Mouse (Mus musculus): ENCODE results near the gene Ank2. TPM values are rescaled to one million over a fixed set of nuclear protein-coding genes. Genes with fewer than 3 reads are reported as not detected.
"Not testable (repeated sequence)": the region's sequence is repeated elsewhere in the genome, so short reads cannot be mapped to it uniquely, and the experiment has no call there.

Ank2 gene
- total and polyA plus RNA-seq, 3 experiments: 18.9 to 95.5 (median 57.8) TPM

- Histone ChIP-seq H3K4me1 (ENCODE audit: insufficient read depth, low read depth, low read length) (peaks cover 10% of the 10 kb centered on the region; the same call in 1 of the 2 replicates), H3K9me3 (replicated peaks) (peaks cover 5% of the 10 kb centered on the region; the same call in 1 of the 2 replicates), H3K4me3 (ENCODE audit: low read depth, low read length) (no peak overlapping the region), H3K27me3 (ENCODE audit: insufficient read depth, low read length) (no peaks in the 10 kb centered on the region), H3K36me3 (replicated peaks) (peaks cover 52% of the 10 kb centered on the region)
- DNase-seq (ENCODE audit: low spot score) (no peak), ATAC-seq (ENCODE audit: extremely low read depth, insufficient number of reproducible peaks, low FRiP score, poor library complexity, severe bottlenecking) (no peak)
- TF ChIP-seq GATA1 (IDR thresholded peaks at IDR 0.05; ENCODE audit: borderline replicate concordance, low read length): no peak
- no peak for TF ChIP-seq TAL1 (conservative IDR thresholded peaks at IDR 0.05; ENCODE audit: low read depth, low read length)
- no peak for TF ChIP-seq CTCF (IDR thresholded peaks at IDR 0.05; ENCODE audit: low read depth, low read length)
- TF ChIP-seq GATA2 (IDR thresholded peaks at IDR 0.05; ENCODE audit: borderline replicate concordance, low read depth, low read length): no peak
- TF ChIP-seq POLR2AphosphoS5 (IDR thresholded peaks at IDR 0.05; ENCODE audit: insufficient replicate concordance, low read depth, low read length): no peak
These were observed 98.2 kb downstream of the Ank2 start for GRCm38 (mm10) chr3:127400976-127401375.

- ATAC-seq (ENCODE audit: extremely low read depth, insufficient number of reproducible peaks, low FRiP score, poor library complexity, severe bottlenecking); DNase-seq (ENCODE audit: low spot score); H3K4me1 ChIP-seq (ENCODE audit: insufficient read depth, low read depth, low read length); H3K4me3 ChIP-seq (ENCODE audit: low read depth, low read length); H3K27me3 ChIP-seq (ENCODE audit: insufficient read depth, low read length); H3K9me3 ChIP-seq (replicated peaks): not testable (repeated sequence)
- H3K36me3 ChIP-seq (replicated peaks): peaks cover 52% of the 10 kb centered on the region
These were observed 98.7 kb downstream of the Ank2 start for GRCm38 (mm10) chr3:127400468-127400867.

GRCm38 (mm10) chr3:127397774-127398173, 101.4 kb downstream of the Ank2 start:
- 0 out of 2 replicates have a peak, but pooled peaks cover 3% of the 10 kb centered on the region for H3K4me1 ChIP-seq (ENCODE audit: insufficient read depth, low read depth, low read length)
- no peaks in the 10 kb centered on the region for H3K27me3 ChIP-seq (ENCODE audit: insufficient read depth, low read length)
- no peak overlapping the region for H3K4me3 ChIP-seq (ENCODE audit: low read depth, low read length)
- peaks cover 5% of the 10 kb centered on the region; the same call in 1 of the 2 replicates for H3K9me3 ChIP-seq (replicated peaks)
- DNase-seq (ENCODE audit: low spot score): no peak
- H3K36me3 ChIP-seq (replicated peaks): peaks cover 60% of the 10 kb centered on the region
- TF ChIP-seq CTCF (IDR thresholded peaks at IDR 0.05; ENCODE audit: low read depth, low read length) (no peak), GATA1 (IDR thresholded peaks at IDR 0.05; ENCODE audit: borderline replicate concordance, low read length) (no peak), TAL1 (conservative IDR thresholded peaks at IDR 0.05; ENCODE audit: low read depth, low read length) (no peak), GATA2 (IDR thresholded peaks at IDR 0.05; ENCODE audit: borderline replicate concordance, low read depth, low read length) (no peak), POLR2AphosphoS5 (IDR thresholded peaks at IDR 0.05; ENCODE audit: insufficient replicate concordance, low read depth, low read length) (no peak)
- no peak for ATAC-seq (ENCODE audit: extremely low read depth, insufficient number of reproducible peaks, low FRiP score, poor library complexity, severe bottlenecking)

GRCm38 (mm10) chr3:127395202-127395601, 103.9 kb downstream of the Ank2 start:
- H3K9me3 ChIP-seq (replicated peaks): peaks cover 5% of the 10 kb centered on the region; the same call in 1 of the 2 replicates
- TF ChIP-seq TAL1 (conservative IDR thresholded peaks at IDR 0.05; ENCODE audit: low read depth, low read length): no peak
- TF ChIP-seq GATA1 (IDR thresholded peaks at IDR 0.05; ENCODE audit: borderline replicate concordance, low read length): no peak
- no peak for TF ChIP-seq GATA2 (IDR thresholded peaks at IDR 0.05; ENCODE audit: borderline replicate concordance, low read depth, low read length)
- no peak for TF ChIP-seq CTCF (IDR thresholded peaks at IDR 0.05; ENCODE audit: low read depth, low read length)
- no peak for TF ChIP-seq POLR2AphosphoS5 (IDR thresholded peaks at IDR 0.05; ENCODE audit: insufficient replicate concordance, low read depth, low read length)
- ATAC-seq (ENCODE audit: extremely low read depth, insufficient number of reproducible peaks, low FRiP score, poor library complexity, severe bottlenecking): no peak
- peaks cover 45% of the 10 kb centered on the region for H3K36me3 ChIP-seq (replicated peaks)
- H3K4me1 ChIP-seq (ENCODE audit: insufficient read depth, low read depth, low read length): 0 out of 2 replicates have a peak, but pooled peaks cover 3% of the 10 kb centered on the region
- no peak overlapping the region for H3K4me3 ChIP-seq (ENCODE audit: low read depth, low read length)
- H3K27me3 ChIP-seq (ENCODE audit: insufficient read depth, low read length): no peaks in the 10 kb centered on the region
- no peak for DNase-seq (ENCODE audit: low spot score)

- Histone ChIP-seq H3K27me3 (ENCODE audit: insufficient read depth, low read length) (no peaks in the 10 kb centered on the region), H3K4me3 (ENCODE audit: low read depth, low read length) (no peak overlapping the region), H3K4me1 (ENCODE audit: insufficient read depth, low read depth, low read length) (no peaks in the 10 kb centered on the region), H3K9me3 (replicated peaks) (no peaks in the 10 kb centered on the region), H3K36me3 (replicated peaks) (peaks cover 20% of the 10 kb centered on the region)
- no peak for TF ChIP-seq POLR2AphosphoS5 (IDR thresholded peaks at IDR 0.05; ENCODE audit: insufficient replicate concordance, low read depth, low read length)
- no peak for TF ChIP-seq GATA2 (IDR thresholded peaks at IDR 0.05; ENCODE audit: borderline replicate concordance, low read depth, low read length)
- no peak for TF ChIP-seq CTCF (IDR thresholded peaks at IDR 0.05; ENCODE audit: low read depth, low read length)
- TF ChIP-seq TAL1 (conservative IDR thresholded peaks at IDR 0.05; ENCODE audit: low read depth, low read length): no peak
- no peak for TF ChIP-seq GATA1 (IDR thresholded peaks at IDR 0.05; ENCODE audit: borderline replicate concordance, low read length)
- ATAC-seq (ENCODE audit: extremely low read depth, insufficient number of reproducible peaks, low FRiP score, poor library complexity, severe bottlenecking) (no peak), DNase-seq (ENCODE audit: low spot score) (no peak)
These were observed 112.1 kb downstream of the Ank2 start for GRCm38 (mm10) chr3:127387016-127387517.

GRCm38 (mm10) chr3:127383231-127383630, 115.9 kb downstream of the Ank2 start:
- DNase-seq (ENCODE audit: low spot score): no peak
- no peaks in the 10 kb centered on the region for H3K27me3 ChIP-seq (ENCODE audit: insufficient read depth, low read length)
- H3K4me3 ChIP-seq (ENCODE audit: low read depth, low read length): no peak overlapping the region
- H3K4me1 ChIP-seq (ENCODE audit: insufficient read depth, low read depth, low read length): peaks cover 4% of the 10 kb centered on the region
- TF ChIP-seq TAL1 (conservative IDR thresholded peaks at IDR 0.05; ENCODE audit: low read depth, low read length): no peak
- no peak for TF ChIP-seq GATA2 (IDR thresholded peaks at IDR 0.05; ENCODE audit: borderline replicate concordance, low read depth, low read length)
- no peak for TF ChIP-seq POLR2AphosphoS5 (IDR thresholded peaks at IDR 0.05; ENCODE audit: insufficient replicate concordance, low read depth, low read length)
- no peak for TF ChIP-seq GATA1 (IDR thresholded peaks at IDR 0.05; ENCODE audit: borderline replicate concordance, low read length)
- TF ChIP-seq CTCF (IDR thresholded peaks at IDR 0.05; ENCODE audit: low read depth, low read length): no peak
- H3K9me3 ChIP-seq (replicated peaks): no peaks in the 10 kb centered on the region
- ATAC-seq (ENCODE audit: extremely low read depth, insufficient number of reproducible peaks, low FRiP score, poor library complexity, severe bottlenecking): no peak
- H3K36me3 ChIP-seq (replicated peaks): peaks cover 27% of the 10 kb centered on the region

Measured in G1E (cell line).